Mouse (Mus musculus) small intestine, adult 2 months (tissue): ENCODE results near the gene Panx3.

Source experiments
- CTCF ChIP-seq: fragments of 200-500 bp; IDR thresholded peaks from 2 replicates; pipeline ENCODE4 v1.5.1; 2012; ENCODE audit warnings: low read depth, mild to moderate bottlenecking, control low read depth, inconsistent platforms, low read length, moderate library complexity, mixed read lengths; ENCODE audit not compliant: insufficient replicate concordance, insufficient read length; ENCODE audit errors: extremely low read depth
- POLR2A ChIP-seq: fragments of 200-500 bp; IDR thresholded peaks from 2 replicates; pipeline ENCODE4 v1.6.1; 2012; ENCODE audit warnings: low read depth, mild to moderate bottlenecking, control low read depth, inconsistent platforms, low read length, moderate library complexity

DNA sequence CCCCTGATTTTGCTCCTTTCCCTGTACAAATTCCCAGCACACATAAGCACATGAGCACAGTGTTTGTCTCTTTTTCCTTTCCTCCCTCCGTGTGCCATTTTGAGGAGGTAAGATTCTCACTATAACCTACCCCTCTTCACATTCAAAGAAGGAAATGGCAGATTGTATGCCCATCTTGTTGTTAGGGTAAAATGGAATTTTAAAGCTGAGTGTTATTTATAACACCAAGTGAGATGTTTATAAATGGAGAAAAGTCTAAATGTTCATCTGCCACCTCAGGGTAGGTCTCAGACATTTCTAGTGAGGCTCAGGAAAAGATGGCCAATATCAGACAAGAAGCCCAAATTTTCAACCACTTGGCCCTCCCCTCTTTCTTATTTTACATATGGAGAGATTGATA is 44.5 kb downstream of the Panx3 start:
- TF ChIP-seq POLR2A = no peak
- TF ChIP-seq CTCF = no peak
